Mouse (Mus musculus): ENCODE data around the gene Crygn.
A peak's percentile ranks its signal among the peaks of the same experiment; 100 is the strongest.
"Not testable (repeated sequence)": the region's sequence is repeated elsewhere in the genome, so short reads cannot be mapped to it uniquely, and the experiment has no call there.

Gene Crygn

DNA sequence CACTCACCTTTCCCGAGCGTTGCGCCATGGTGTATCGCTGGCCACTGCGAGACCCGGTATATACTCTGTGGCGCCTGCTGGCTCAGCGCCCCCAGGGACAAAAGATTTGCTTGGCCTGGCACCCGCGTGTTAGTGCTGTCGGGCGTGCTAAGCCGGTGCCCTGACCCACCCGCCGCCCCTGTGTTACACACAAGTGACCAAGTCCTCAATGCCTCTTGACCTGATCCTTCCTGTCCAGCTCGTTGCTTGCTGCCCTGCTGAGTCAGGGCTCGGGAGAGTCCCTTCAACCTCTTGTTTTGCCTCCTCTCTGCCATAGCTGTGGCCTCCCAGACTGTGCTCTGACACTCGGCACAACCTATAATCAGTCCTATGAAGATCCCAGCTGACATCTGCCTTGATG is at the start of gene Crygn:
TSS of gene Crygn (minus strand) at position 193 of the 400 bp plus-strand sequence.
- DNase-seq (ENCODE audit: low spot score), result no peak

DNA sequence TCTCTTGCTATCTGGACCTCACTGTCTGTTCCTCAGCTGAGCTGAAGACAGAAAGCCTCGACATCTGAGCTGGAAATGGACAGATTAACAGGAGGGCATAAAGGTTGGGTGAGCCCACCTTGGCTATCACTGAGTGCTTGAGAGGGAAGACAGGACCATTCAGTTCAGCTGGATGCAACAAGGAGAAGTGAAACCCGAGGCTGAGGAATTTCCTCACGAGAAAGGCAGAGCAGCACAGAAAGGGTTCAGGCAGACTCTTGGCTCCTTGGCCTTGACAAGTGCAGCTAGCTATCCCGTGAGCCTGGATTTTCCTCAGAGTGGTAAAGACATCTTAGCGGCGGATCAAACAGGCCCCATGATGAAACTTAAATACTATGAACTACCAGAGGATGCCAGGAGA is 47.4 kb upstream of the Crygn start:
- no peak for DNase-seq (ENCODE audit: low spot score)

DNA sequence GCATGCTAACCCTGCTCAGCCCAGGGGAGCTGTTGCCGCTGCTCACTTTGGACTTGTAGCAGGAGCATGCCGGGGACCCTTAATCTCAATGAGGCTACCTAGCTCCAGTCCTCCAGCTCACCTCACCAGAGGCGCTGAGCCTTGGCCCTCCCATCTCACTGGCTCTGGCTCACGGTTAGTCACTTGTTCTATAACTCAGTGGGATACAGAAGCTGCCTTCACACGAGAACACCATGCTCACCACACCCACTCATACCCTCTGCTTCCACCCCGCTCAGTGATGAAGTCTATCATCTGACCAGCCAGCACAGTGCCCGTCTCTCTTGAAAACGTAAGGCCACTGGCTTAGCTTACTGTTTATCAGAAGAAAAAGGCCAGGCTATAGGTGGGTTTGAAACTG is 46.9 kb upstream of the Crygn start:
- DNase-seq (ENCODE audit: low spot score), result no peak

GRCm38 (mm10) chr5:24801841-24802624 is 44.2 kb upstream of the Crygn start:
- DNase-seq (ENCODE audit: low spot score), result no peak

GRCm38 (mm10) chr5:24800416-24800815 is 42.6 kb upstream of the Crygn start:
- no peak for DNase-seq (ENCODE audit: low spot score)

GRCm38 (mm10) chr5:24798639-24799038 is 40.8 kb upstream of the Crygn start:
- no peak for DNase-seq (ENCODE audit: low spot score)

DNA sequence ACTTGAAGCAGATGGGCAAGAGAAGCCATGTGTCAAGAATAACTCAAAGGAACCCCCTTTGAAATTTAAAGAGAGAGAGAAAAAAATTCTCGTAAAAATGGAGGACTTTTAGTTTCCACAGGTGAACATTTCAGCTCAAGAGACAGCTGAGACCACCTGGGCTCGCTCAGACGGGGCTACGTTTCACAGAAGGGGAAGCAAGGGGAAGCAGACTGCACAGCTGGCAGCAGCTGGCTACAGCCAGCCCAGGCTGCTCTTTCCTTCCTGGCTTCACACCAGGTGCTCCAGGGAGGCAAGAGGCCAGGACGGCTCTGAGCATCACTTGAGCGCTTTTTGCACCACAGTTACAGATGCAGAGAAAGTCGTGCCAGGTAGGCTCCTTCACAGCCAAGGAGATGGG is 40.0 kb upstream of the Crygn start:
- DNase-seq (ENCODE audit: low spot score), result no peak

DNA sequence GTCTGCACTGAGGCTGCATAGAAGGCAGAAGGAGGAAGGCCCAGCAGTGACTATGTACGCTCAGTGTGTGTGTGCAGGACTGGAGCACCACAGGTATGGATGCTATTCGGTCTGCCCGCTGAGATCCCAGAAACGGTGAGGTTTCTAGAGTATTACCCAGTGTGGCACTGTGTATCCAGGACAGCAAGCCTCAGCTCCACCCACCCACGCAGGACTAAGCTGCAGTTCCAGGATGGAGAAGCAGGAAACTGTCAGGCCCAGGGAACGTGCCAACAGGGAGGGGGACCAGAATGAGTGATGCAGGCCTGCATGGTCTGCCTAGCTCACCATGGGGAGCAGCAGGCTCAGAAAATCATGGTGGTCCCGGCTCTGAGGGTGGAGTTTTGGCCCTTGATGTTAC is 35.2 kb upstream of the Crygn start:
- no peak for DNase-seq (ENCODE audit: low spot score)

- DNase-seq (ENCODE audit: low spot score), result no peak
Observed at GRCm38 (mm10) chr5:24782957-24783356, 25.1 kb upstream of the Crygn start.

GRCm38 (mm10) chr5:24781048-24781447 is 23.2 kb upstream of the Crygn start:
- DNase-seq (ENCODE audit: low spot score), result no peak

DNA sequence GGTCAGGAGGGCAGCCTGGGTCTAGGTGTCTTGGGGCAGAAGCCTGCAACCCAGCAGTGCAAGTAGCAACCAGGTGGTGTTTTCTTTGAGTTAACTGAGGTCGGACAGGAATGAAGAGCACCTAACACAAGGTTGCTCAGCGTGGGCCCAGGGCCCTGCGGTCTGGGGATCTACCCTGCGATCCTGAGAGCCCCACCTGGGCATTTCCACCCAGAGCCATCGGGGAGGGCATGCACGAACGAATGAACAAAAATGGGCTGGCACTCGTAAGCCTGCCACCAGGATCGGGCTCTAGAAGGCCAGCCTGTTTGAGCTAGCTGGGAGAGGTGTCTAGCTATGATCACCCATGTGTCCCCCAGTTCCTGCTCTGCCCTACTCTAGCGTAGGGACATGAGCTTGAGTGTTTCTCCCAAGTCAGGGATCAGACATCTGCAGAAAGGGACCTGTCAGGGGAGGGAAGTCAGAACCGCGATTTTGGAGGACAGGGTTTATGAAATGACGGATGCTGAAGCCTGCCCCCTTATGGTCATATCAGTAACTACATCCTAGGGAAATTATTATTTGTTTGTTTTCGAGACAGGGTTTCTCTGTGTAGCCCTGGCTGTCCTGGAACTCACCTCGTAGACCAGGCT is 22.2 kb upstream of the Crygn start:
- DNase-seq (ENCODE audit: low spot score), result no peak

DNA sequence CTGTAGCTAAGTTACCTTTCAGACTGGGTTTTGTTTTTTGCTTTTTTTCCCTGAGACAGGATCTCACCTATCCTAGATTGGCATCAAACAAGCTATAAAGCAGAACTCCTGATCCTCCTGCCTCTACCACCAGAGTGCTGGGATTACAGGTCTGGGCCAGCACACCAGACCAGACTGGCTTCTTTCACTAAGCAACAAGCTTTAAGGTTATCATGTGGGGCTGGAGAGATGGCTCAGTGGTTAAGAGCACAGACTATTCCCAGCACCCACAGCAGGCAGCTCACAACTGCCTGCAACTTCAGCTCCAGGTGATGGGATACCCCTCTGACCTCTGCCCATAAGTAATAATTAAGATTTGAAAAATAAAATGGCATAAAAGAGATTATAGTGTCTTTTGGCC is 21.5 kb upstream of the Crygn start:
- no peak for DNase-seq (ENCODE audit: low spot score)

DNA sequence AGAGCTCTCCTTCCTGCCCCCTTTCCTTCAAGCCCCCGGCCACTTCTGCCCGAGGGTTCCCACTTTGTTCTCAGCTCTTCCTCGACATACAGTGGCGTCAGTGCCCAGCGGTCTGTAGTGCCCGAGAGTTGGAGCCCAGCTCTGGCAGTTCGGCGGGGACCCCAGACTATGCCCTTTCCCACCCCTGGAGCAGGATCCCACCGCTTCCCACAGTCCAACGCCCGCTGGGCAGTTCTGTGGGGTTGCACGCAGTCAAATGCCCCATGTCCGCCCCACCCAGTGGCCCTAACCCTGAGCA is 21.0 kb upstream of the Crygn start:
- DNase-seq (ENCODE audit: low spot score), result no peak

- no peak for DNase-seq (ENCODE audit: low spot score)
Observed at GRCm38 (mm10) chr5:24778082-24778842, 20.5 kb upstream of the Crygn start.

- DNase-seq (ENCODE audit: low spot score), result no peak
Observed at GRCm38 (mm10) chr5:24776681-24777080, 18.9 kb upstream of the Crygn start.

- DNase-seq (ENCODE audit: low spot score), result not testable (repeated sequence)
Observed at GRCm38 (mm10) chr5:24774549-24774948, 16.7 kb upstream of the Crygn start.

DNA sequence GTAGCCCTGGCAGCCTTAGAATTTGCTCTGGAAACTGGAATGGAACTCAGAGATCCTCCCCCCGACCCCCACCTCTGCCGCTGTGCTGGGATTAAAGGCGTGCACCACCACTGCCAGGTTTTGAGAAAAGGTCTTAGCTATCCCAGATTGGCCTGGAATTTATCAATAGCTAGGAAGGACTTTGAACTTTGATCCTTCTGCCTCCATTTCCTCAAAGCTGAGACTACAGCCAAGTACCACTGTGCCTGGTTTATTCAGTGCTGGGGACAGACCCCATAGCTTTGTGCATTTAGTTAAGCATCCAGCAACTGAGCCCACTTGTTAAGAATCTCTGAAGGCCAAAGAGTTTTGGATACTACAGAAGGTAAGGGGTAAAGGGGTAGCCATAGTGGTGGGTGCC is 877 bp downstream of the Crygn start:
- DNase-seq (ENCODE audit: low spot score), result no peak

DNA sequence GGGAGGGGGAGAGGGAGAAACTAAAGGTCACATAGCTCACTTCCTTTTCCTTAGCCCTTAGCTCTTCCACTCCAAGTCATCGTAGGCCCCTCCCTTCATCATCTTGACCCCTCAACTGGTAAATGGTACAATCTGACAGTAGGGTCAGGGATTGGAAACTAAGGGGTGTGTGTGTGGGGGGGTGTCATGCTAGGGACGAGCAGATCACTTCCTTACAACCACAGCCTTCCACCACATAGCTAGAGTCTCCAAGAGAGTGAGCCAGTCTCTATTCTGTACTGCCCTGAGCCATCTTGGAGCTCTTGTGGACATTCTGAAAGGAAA is 5.7 kb downstream of the Crygn start:
- no peak for DNase-seq (ENCODE audit: low spot score)

GRCm38 (mm10) chr5:24751305-24752174 is 6.3 kb downstream of the Crygn start:
- DNase-seq (ENCODE audit: low spot score), result peak; percentile 54

GRCm38 (mm10) chr5:24750321-24751304 is 7.2 kb downstream of the Crygn start:
- peak; percentile 87 for DNase-seq (ENCODE audit: low spot score)

DNA sequence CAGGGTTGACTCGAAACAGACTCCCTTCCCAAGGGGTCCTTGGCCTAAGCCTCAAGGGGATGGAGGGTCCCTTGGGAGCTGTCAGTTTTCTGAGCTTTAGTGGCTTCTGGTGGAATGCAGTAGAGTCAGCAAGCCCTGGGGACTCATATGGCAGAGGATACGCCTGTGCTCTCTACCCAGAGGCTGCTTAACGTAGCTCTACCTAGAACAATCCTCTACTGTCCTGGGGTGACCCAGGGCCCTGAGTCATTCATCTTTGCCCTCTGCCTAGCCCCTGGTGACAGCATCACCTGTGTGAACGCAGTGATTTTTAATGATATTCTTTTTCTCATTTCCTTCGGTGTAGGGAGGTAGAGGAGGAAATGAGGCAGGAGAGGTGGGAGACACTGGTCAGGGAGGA is 8.1 kb downstream of the Crygn start:
- DNase-seq (ENCODE audit: low spot score), result no peak

All from ovary, postnatal 14 days (tissue).